Comparison of ENCODE assay signal across 8 mouse cellular contexts in the genomic region with DNA sequence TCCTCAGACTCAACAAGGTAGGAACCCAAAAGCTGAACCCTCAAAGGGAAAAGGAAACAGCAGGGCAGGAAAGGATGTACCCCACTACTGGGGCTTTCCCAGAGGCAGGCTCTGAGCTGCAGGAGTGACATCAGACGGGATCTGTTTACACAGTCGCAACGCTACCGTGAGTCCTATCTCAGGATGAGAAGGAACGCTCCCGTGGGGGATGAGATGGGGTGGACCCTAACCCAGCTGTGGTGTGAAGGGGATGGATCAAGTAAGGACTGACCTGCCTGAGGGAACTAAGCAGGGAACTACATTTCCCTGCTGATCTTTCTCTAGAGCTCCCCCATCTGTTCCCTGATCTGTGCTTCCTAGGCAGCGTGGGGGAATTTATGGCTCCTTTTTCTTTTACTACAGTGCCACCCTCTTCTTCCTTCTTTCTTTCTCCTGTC. TPM values are rescaled to one million over a fixed set of nuclear protein-coding genes. Genes with fewer than 3 reads are reported as not detected.
A peak's percentile ranks its signal among the peaks of the same experiment; 100 is the strongest.
DNase-seq lines count a peak whose midpoint lies in the region; ATAC-seq and TF ChIP-seq lines count a peak whose summit lies in the region.

Gene Sys1 (plus strand): TSS at position 101 of the 437 bp plus-strand sequence.

- peak within 1 kb of the TSS; percentile 22; the same call in 1 of the 2 replicates for H3K27ac ChIP-seq in embryonic facial prominence, embryonic 13.5 days
- peak within 1 kb of the TSS; percentile 24; the same call in 1 of the 2 replicates for H3K27ac ChIP-seq in heart, embryonic 13.5 days (replicated peaks)
- H3K27ac ChIP-seq in kidney, postnatal 0 days: peak within 1 kb of the TSS; percentile 86
- H3K27ac ChIP-seq in liver, embryonic 14.5 days: no peak within 1 kb of the TSS

- no peak for ATAC-seq in embryonic facial prominence, embryonic 13.5 days (ENCODE audit: insufficient number of reproducible peaks, insufficient read depth, low FRiP score, low TSS enrichment, low read depth)
- no peak for ATAC-seq in heart, embryonic 13.5 days (ENCODE audit: extremely low read depth, insufficient number of reproducible peaks, low FRiP score, low TSS enrichment)
- no peak for ATAC-seq in kidney, postnatal 0 days (replicated peaks; ENCODE audit: low FRiP score, low read depth)
- no peak for ATAC-seq in liver, embryonic 14.5 days (ENCODE audit: insufficient read depth)
- no peak for ATAC-seq in erythroid progenitor cell, adult 5-6 weeks (replicated peaks; ENCODE audit: low FRiP score, poor library complexity, severe bottlenecking)

- WGBS in embryonic facial prominence, embryonic 13.5 days: 2% methylated on average over 7 of the region's 7 CpGs
- 4% methylated on average over 7 of the region's 7 CpGs for WGBS in heart, embryonic 13.5 days
- 2% methylated on average over 7 of the region's 7 CpGs for WGBS in kidney, postnatal 0 days
- 10% methylated on average over 7 of the region's 7 CpGs for WGBS in liver, embryonic 14.5 days (ENCODE audit: insufficient replicate concordance)

- no peak for TF ChIP-seq EP300 in liver, embryonic 14.5 days (IDR thresholded peaks at IDR 0.05; ENCODE audit: low read depth)

- TF ChIP-seq CTCF in kidney, postnatal 0 days (IDR thresholded peaks at IDR 0.05; ENCODE audit: low read depth): peak; percentile 37; the same call in 1 of the 2 replicates
- TF ChIP-seq CTCF in liver, embryonic 14.5 days (IDR thresholded peaks at IDR 0.05; ENCODE audit: low read depth): no peak

- peaks cover 36% of the 10 kb centered on the region for H3K4me1 ChIP-seq in embryonic facial prominence, embryonic 13.5 days
- H3K4me1 ChIP-seq in heart, embryonic 13.5 days: peaks cover 58% of the 10 kb centered on the region
- peaks cover 13% of the 10 kb centered on the region for H3K4me1 ChIP-seq in kidney, postnatal 0 days (replicated peaks; ENCODE audit: insufficient read depth, low read length)
- H3K4me1 ChIP-seq in liver, embryonic 14.5 days (replicated peaks; ENCODE audit: control insufficient read depth in 2 of 2, insufficient read depth in 2 of 2, low read length in 1 of 2): peaks cover 0 to 11% of the 10 kb centered on the region in 2 experiments; a peak in 2 of 4 replicates

- peak within 1 kb of the TSS; percentile 53 for H3K4me2 ChIP-seq in embryonic facial prominence, embryonic 13.5 days
- H3K4me2 ChIP-seq in heart, embryonic 13.5 days: peak within 1 kb of the TSS; percentile 55
- H3K4me2 ChIP-seq in kidney, postnatal 0 days (ENCODE audit: low read length): peak within 1 kb of the TSS; percentile 42
- H3K4me2 ChIP-seq in liver, embryonic 14.5 days (ENCODE audit: low read depth): 0 out of 2 replicates have a peak within 1 kb of the TSS, but pooled peaks have one; percentile 13

- no peaks in the 10 kb centered on the region for H3K36me3 ChIP-seq in embryonic facial prominence, embryonic 13.5 days
- no peaks in the 10 kb centered on the region for H3K36me3 ChIP-seq in heart, embryonic 13.5 days
- no peaks in the 10 kb centered on the region for H3K36me3 ChIP-seq in kidney, postnatal 0 days (ENCODE audit: insufficient read depth, low read length)
- no peaks in the 10 kb centered on the region for H3K36me3 ChIP-seq in liver, embryonic 14.5 days (replicated peaks; ENCODE audit: control insufficient read depth, insufficient read depth, low read depth)

- H3K9ac ChIP-seq in embryonic facial prominence, embryonic 13.5 days: peak within 1 kb of the TSS; percentile 44
- peak within 1 kb of the TSS; percentile 67 for H3K9ac ChIP-seq in heart, embryonic 13.5 days
- peak within 1 kb of the TSS; percentile 31; the same call in 1 of the 2 replicates for H3K9ac ChIP-seq in kidney, postnatal 0 days (ENCODE audit: low read depth, low read length)
- no peak within 1 kb of the TSS for H3K9ac ChIP-seq in liver, embryonic 14.5 days (replicated peaks)

- no peaks in the 10 kb centered on the region for H3K9me3 ChIP-seq in embryonic facial prominence, embryonic 13.5 days
- no peaks in the 10 kb centered on the region for H3K9me3 ChIP-seq in heart, embryonic 13.5 days
- H3K9me3 ChIP-seq in kidney, postnatal 0 days (replicated peaks; ENCODE audit: low read length): no peaks in the 10 kb centered on the region
- no peaks in the 10 kb centered on the region for H3K9me3 ChIP-seq in liver, embryonic 14.5 days (ENCODE audit: control insufficient read depth, low read length)

- no peak for DNase-seq in urinary bladder, adult 2 months (ENCODE audit: low spot score)
- DNase-seq in urinary bladder, postnatal 14 days (ENCODE audit: low spot score): no peak
- peak; percentile 76 for DNase-seq in kidney, postnatal 0 days (ENCODE audit: low spot score)
- no peak for DNase-seq in liver, embryonic 14.5 days (ENCODE audit: low read depth in 3 of 3, low spot score in 3 of 3)
- DNase-seq in retina, postnatal 1 day: peak; percentile 50

- H3K4me3 ChIP-seq in embryonic facial prominence, embryonic 13.5 days: peak within 1 kb of the TSS; percentile 25
- peak within 1 kb of the TSS; percentile 25 for H3K4me3 ChIP-seq in heart, embryonic 13.5 days
- no peak within 1 kb of the TSS for H3K4me3 ChIP-seq in kidney, postnatal 0 days (replicated peaks; ENCODE audit: low read depth, low read length)
- H3K4me3 ChIP-seq in liver, embryonic 14.5 days (ENCODE audit: insufficient read depth in 1 of 2, low read depth in 2 of 2, low read length in 2 of 2): no peak within 1 kb of the TSS

- H3K27me3 ChIP-seq in embryonic facial prominence, embryonic 13.5 days: no peaks in the 10 kb centered on the region
- no peaks in the 10 kb centered on the region for H3K27me3 ChIP-seq in heart, embryonic 13.5 days (replicated peaks)
- H3K27me3 ChIP-seq in kidney, postnatal 0 days (ENCODE audit: insufficient read depth, low read length): no peaks in the 10 kb centered on the region
- H3K27me3 ChIP-seq in liver, embryonic 14.5 days (ENCODE audit: control insufficient read depth, insufficient read depth, low read length): no peaks in the 10 kb centered on the region

RNA-seq across cellular contexts. Expression of gene Sys1, which starts in this region (rescaled TPM):
- 38.9 and 45.9 TPM in 2 replicates for polyA plus RNA-seq in urinary bladder, adult 2 months (2012; rRNA removed)
- 56.0 and 65.9 TPM in 2 replicates for polyA plus RNA-seq in embryonic facial prominence, embryonic 13.5 days (2015; fragmentation: Nextera tagmentation; extraction: Ambion mirVana)
- polyA plus RNA-seq in heart, embryonic 13.5 days (2015; fragmentation: Nextera tagmentation; extraction: Ambion mirVana): 37.2 and 43.0 TPM in 2 replicates
- polyA plus RNA-seq in kidney, postnatal 0 days (2015; fragmentation: Nextera tagmentation; extraction: Ambion mirVana): 83.0 and 83.1 TPM in 2 replicates
- 15.9 and 20.6 TPM in 2 replicates for polyA plus RNA-seq in liver, embryonic 14.5 days (2012; rRNA removed)
- polyA plus RNA-seq in liver, embryonic 14.5 days (2014; fragmentation: Nextera tagmentation; extraction: Ambion mirVana): 30.7 TPM in 2 replicates
- 8.8 and 10.8 TPM in 2 replicates for total RNA-seq in erythroid progenitor cell, adult 5-6 weeks (2015; ENCODE audit: low replicate concordance)
- total RNA-seq in erythroid progenitor cell, adult 5-6 weeks (2017; ENCODE audit: low replicate concordance): 3.1 and 5.3 TPM in 2 replicates

Comparison
In these comparisons a context has a peak if more than half of its experiments do, and no peak if none do; other contexts are left out.
1. DNase-seq: peak in kidney, postnatal 0 days (single experiment) and retina, postnatal 1 day (single experiment); none in urinary bladder, adult 2 months (single experiment), urinary bladder, postnatal 14 days (single experiment) and liver, embryonic 14.5 days (0 of 3).
2. H3K4me3 ChIP-seq: peak in embryonic facial prominence, embryonic 13.5 days (single experiment) and heart, embryonic 13.5 days (single experiment); none in kidney, postnatal 0 days (single experiment) and liver, embryonic 14.5 days (0 of 2).
3. Peak in every context shown above with its lines, with median percentiles within 50 percentile points of each other: H3K4me2 ChIP-seq.